Mouse (Mus musculus) kidney, postnatal 0 days (tissue): Measurements from ENCODE around the gene Wdr66. TPM values are rescaled to one million over a fixed set of nuclear protein-coding genes. Genes with fewer than 3 reads are reported as not detected.
A peak's percentile ranks its signal among the peaks of the same experiment; 100 is the strongest.

Source experiments
- ATAC-seq: fragments of 200-750 bp; cut with Nextera tagmentation; replicated peaks from 2 replicates; pipeline ENCODE4 v1.8.0; 2017; ENCODE audit warnings: low read depth, moderate number of reproducible peaks, moderate TSS enrichment, moderate library complexity; ENCODE audit not compliant: low FRiP score
- DNase-seq: peaks from one replicate; pipeline ENCODE4 v3.0.0-alpha.2; 2016; ENCODE audit warnings: low spot score
- H3K27ac ChIP-seq: fragments of 300-500 bp; sonication (generic); 2 replicates; pipeline ENCODE4 v1.5.1; 2014; ENCODE audit warnings: mild to moderate bottlenecking
- H3K27me3 ChIP-seq: fragments of 300-500 bp; sonication (generic); 2 replicates; pipeline ENCODE4 v1.6.1; 2014; ENCODE audit warnings: low read length, mixed read lengths; ENCODE audit not compliant: insufficient read depth
- H3K36me3 ChIP-seq: fragments of 300-500 bp; sonication (generic); 2 replicates; pipeline ENCODE4 v1.6.1; 2014; ENCODE audit warnings: low read length, mixed read lengths; ENCODE audit not compliant: insufficient read depth
- H3K4me1 ChIP-seq: fragments of 300-500 bp; sonication (generic); replicated peaks from 2 replicates; pipeline ENCODE4 v1.6.1; 2014; ENCODE audit warnings: antibody characterized with exemption, low read length, mixed read lengths; ENCODE audit not compliant: insufficient read depth
- H3K4me2 ChIP-seq: fragments of 300-500 bp; sonication (generic); 2 replicates; pipeline ENCODE4 v1.6.1; 2014; ENCODE audit warnings: mild to moderate bottlenecking, low read length, moderate library complexity, mixed read lengths
- H3K4me3 ChIP-seq: fragments of 300-500 bp; sonication (generic); replicated peaks from 2 replicates; pipeline ENCODE4 v1.5.1; 2014; ENCODE audit warnings: low read depth, low read length
- H3K9ac ChIP-seq: fragments of 300-500 bp; sonication (generic); 2 replicates; pipeline ENCODE4 v1.6.1; 2014; ENCODE audit warnings: low read depth, low read length
- H3K9me3 ChIP-seq: fragments of 300-500 bp; sonication (generic); replicated peaks from 2 replicates; pipeline ENCODE4 v1.6.1; 2016; ENCODE audit warnings: low read length, inconsistent platforms, mixed read lengths
- CTCF ChIP-seq: IDR thresholded peaks from 2 replicates; pipeline ENCODE4 v1.5.1; 2016; ENCODE audit warnings: antibody characterized with exemption, low read depth, mild to moderate bottlenecking, moderate library complexity
- WGBS: fragments of 180-500 bp; shearing (Covaris S2); extraction: QIAGEN DNeasy Blood & Tissue Kit; methylation state at CpG from one replicate; pipeline ENCODE4 v1.1.7; 2014; 5-methylcytosine and 5-hydroxymethylcytosine counted together
- polyA plus RNA-seq: library from polyadenylated mRNA; unstranded; fragments of >200 nt; fragmentation: Nextera tagmentation; extraction: Ambion mirVana; gene quantifications from 2 replicates; pipeline ENCODE4 v1.2.1, GENCODE M21; 2015

Gene Wdr66
- polyA plus RNA-seq, 1 experiment from 2014 or later, result 1.6 TPM

GRCm38 (mm10) chr5:123239501-123239900, 12.4 kb upstream of the Wdr66 start:
- Histone ChIP-seq H3K4me1 (no peaks in the 10 kb centered on the region), H3K27me3 (no peaks in the 10 kb centered on the region), H3K4me2 (no peak overlapping the region), H3K9me3 (no peaks in the 10 kb centered on the region), H3K27ac (no peak overlapping the region), H3K4me3 (no peak overlapping the region), H3K9ac (no peak overlapping the region), H3K36me3 (peaks cover 40% of the 10 kb centered on the region)
- no peak for TF ChIP-seq CTCF
- DNase-seq, result no peak
- no peak for ATAC-seq
- WGBS, result 89% methylated on average over 11 of the region's 11 CpGs

- no peaks in the 10 kb centered on the region for H3K4me1 ChIP-seq
- H3K4me3 ChIP-seq, result no peak overlapping the region
- ATAC-seq, result peak; percentile 73
Measured at GRCm38 (mm10) chr5:123245518-123245917, 6.4 kb upstream of the Wdr66 start.

GRCm38 (mm10) chr5:123251390-123251789, 512 bp upstream of the Wdr66 start:
- H3K27ac ChIP-seq, result no peak overlapping the region
- no peak for ATAC-seq
- DNase-seq, result no peak
- no peaks in the 10 kb centered on the region for H3K27me3 ChIP-seq
- TF ChIP-seq CTCF, result no peak
- 0 out of 2 replicates have a peak overlapping the region, but pooled peaks have one; percentile 30 for H3K4me2 ChIP-seq
- no peaks in the 10 kb centered on the region for H3K9me3 ChIP-seq
- 61% methylated on average over 8 of the region's 8 CpGs for WGBS
- H3K4me1 ChIP-seq, result no peaks in the 10 kb centered on the region
- no peak overlapping the region for H3K4me3 ChIP-seq
- no peak overlapping the region for H3K9ac ChIP-seq
- 0 out of 2 replicates have a peak, but pooled peaks cover 2% of the 10 kb centered on the region for H3K36me3 ChIP-seq

More at GRCm38 (mm10) chr5:123245518-123245917, 6.4 kb upstream of the Wdr66 start:
- no peaks in the 10 kb centered on the region for H3K9me3 ChIP-seq
- TF ChIP-seq CTCF, result peak; percentile 82
- H3K27ac ChIP-seq, result no peak overlapping the region
- no peak overlapping the region for H3K9ac ChIP-seq
- H3K27me3 ChIP-seq, result no peaks in the 10 kb centered on the region
- peak; percentile 78 for DNase-seq
- peaks cover 24% of the 10 kb centered on the region; the same call in 1 of the 2 replicates for H3K36me3 ChIP-seq
- 15% methylated on average over 4 of the region's 4 CpGs for WGBS
- no peak overlapping the region for H3K4me2 ChIP-seq

GRCm38 (mm10) chr5:123256841-123257755, 5.2 kb downstream of the Wdr66 start:
- no peak overlapping the region for H3K9ac ChIP-seq
- WGBS, result 33% methylated on average over 23 of the region's 23 CpGs
- DNase-seq (peak; percentile 58), ATAC-seq (no peak)
- H3K4me2 ChIP-seq, result peak overlapping the region; percentile 30
- no peaks in the 10 kb centered on the region for H3K27me3 ChIP-seq
- peak overlapping the region; percentile 14; the same call in 1 of the 2 replicates for H3K27ac ChIP-seq
- H3K36me3 ChIP-seq, result no peaks in the 10 kb centered on the region
- no peak for TF ChIP-seq CTCF
- no peak overlapping the region for H3K4me3 ChIP-seq
- no peaks in the 10 kb centered on the region for H3K4me1 ChIP-seq
- no peaks in the 10 kb centered on the region for H3K9me3 ChIP-seq

GRCm38 (mm10) chr5:123258990-123259389, 7.1 kb downstream of the Wdr66 start:
- ATAC-seq (0 out of 2 replicates have a peak, but pooled peaks have one; percentile 25), DNase-seq (no peak)
- 43% methylated on average over 5 of the region's 5 CpGs for WGBS
- no peaks in the 10 kb centered on the region for H3K9me3 ChIP-seq
- no peak overlapping the region for H3K4me3 ChIP-seq
- no peak overlapping the region for H3K9ac ChIP-seq
- no peaks in the 10 kb centered on the region for H3K36me3 ChIP-seq
- no peaks in the 10 kb centered on the region for H3K4me1 ChIP-seq
- H3K27ac ChIP-seq, result no peak overlapping the region
- peak; percentile 70 for TF ChIP-seq CTCF
- no peaks in the 10 kb centered on the region for H3K27me3 ChIP-seq
- no peak overlapping the region for H3K4me2 ChIP-seq

GRCm38 (mm10) chr5:123260698-123261097, 8.8 kb downstream of the Wdr66 start:
- H3K4me2 ChIP-seq, result no peak overlapping the region
- H3K4me3 ChIP-seq, result no peak overlapping the region
- H3K36me3 ChIP-seq, result no peaks in the 10 kb centered on the region
- H3K27ac ChIP-seq, result no peak overlapping the region
- no peaks in the 10 kb centered on the region for H3K4me1 ChIP-seq
- DNase-seq, result no peak
- WGBS, result 65% methylated on average over 8 of the region's 8 CpGs
- H3K9ac ChIP-seq, result no peak overlapping the region
- no peaks in the 10 kb centered on the region for H3K9me3 ChIP-seq
- TF ChIP-seq CTCF, result no peak
- ATAC-seq, result no peak
- H3K27me3 ChIP-seq, result no peaks in the 10 kb centered on the region
